Mouse (Mus musculus): Measurements from ENCODE around the gene Man1b1. TPM values are rescaled to one million over a fixed set of nuclear protein-coding genes. Genes with fewer than 3 reads are reported as not detected.
A peak's percentile ranks its signal among the peaks of the same experiment; 100 is the strongest.

The Man1b1 gene
- polyA plus RNA-seq, 1 experiment from 2014 or later, result 29.9 TPM

GRCm38 (mm10) chr2:25328440-25328839, 3.7 kb upstream of the Man1b1 start:
- Histone ChIP-seq H3K36me3 (ENCODE audit: control insufficient read depth, insufficient read depth, low read length) (no peaks in the 10 kb centered on the region), H3K27ac (replicated peaks) (no peak overlapping the region), H3K4me2 (replicated peaks; ENCODE audit: low read depth) (no peak overlapping the region), H3K27me3 (ENCODE audit: control insufficient read depth, insufficient read depth, low read length) (no peaks in the 10 kb centered on the region), H3K4me3 (ENCODE audit: low read depth, low read length) (no peak overlapping the region), H3K4me1 (replicated peaks; ENCODE audit: control insufficient read depth, insufficient read depth) (peaks cover 1% of the 10 kb centered on the region; the same call in 1 of the 2 replicates), H3K9me3 (ENCODE audit: control insufficient read depth, low read length) (no peaks in the 10 kb centered on the region), H3K9ac (ENCODE audit: low read length) (no peak overlapping the region)
- WGBS, result 40% methylated on average over 7 of the region's 7 CpGs
- peak; percentile 50 for DNase-seq (ENCODE audit: low spot score)
- no peak for ATAC-seq (ENCODE audit: low FRiP score, low TSS enrichment)
- TF ChIP-seq CTCF (IDR thresholded peaks at IDR 0.05; ENCODE audit: low read depth) (peak; percentile 78), EP300 (optimal IDR thresholded peaks at IDR 0.05) (no peak)

- H3K9ac ChIP-seq (ENCODE audit: low read length), result peak overlapping the region; percentile 71
- WGBS, result 56% methylated on average over 9 of the region's 9 CpGs
- peak overlapping the region; percentile 91 for H3K4me3 ChIP-seq (ENCODE audit: low read depth, low read length)
- no peaks in the 10 kb centered on the region for H3K27me3 ChIP-seq (ENCODE audit: control insufficient read depth, insufficient read depth, low read length)
- peaks cover 9% of the 10 kb centered on the region; the same call in 1 of the 2 replicates for H3K36me3 ChIP-seq (ENCODE audit: control insufficient read depth, insufficient read depth, low read length)
- no peak overlapping the region for H3K27ac ChIP-seq (replicated peaks)
- peaks cover 3% of the 10 kb centered on the region; the same call in 1 of the 2 replicates for H3K4me1 ChIP-seq (replicated peaks; ENCODE audit: control insufficient read depth, insufficient read depth)
- no peak for DNase-seq (ENCODE audit: low spot score)
- no peak for ATAC-seq (ENCODE audit: low FRiP score, low TSS enrichment)
- H3K4me2 ChIP-seq (replicated peaks; ENCODE audit: low read depth), result peak overlapping the region; percentile 68
- TF ChIP-seq CTCF (IDR thresholded peaks at IDR 0.05; ENCODE audit: low read depth), result peak; percentile 36; the same call in 1 of the 2 replicates
- no peak for TF ChIP-seq EP300 (optimal IDR thresholded peaks at IDR 0.05)
- no peaks in the 10 kb centered on the region for H3K9me3 ChIP-seq (ENCODE audit: control insufficient read depth, low read length)
These were observed 668 bp upstream of the Man1b1 start for GRCm38 (mm10) chr2:25331470-25331869.

- WGBS, result 78% methylated on average over 2 of the region's 2 CpGs
- Histone ChIP-seq H3K27me3 (ENCODE audit: control insufficient read depth, insufficient read depth, low read length) (no peaks in the 10 kb centered on the region), H3K4me3 (ENCODE audit: low read depth, low read length) (peak overlapping the region; percentile 91), H3K27ac (replicated peaks) (no peak overlapping the region), H3K4me2 (replicated peaks; ENCODE audit: low read depth) (peak overlapping the region; percentile 75), H3K9ac (ENCODE audit: low read length) (peak overlapping the region; percentile 71), H3K9me3 (ENCODE audit: control insufficient read depth, low read length) (no peaks in the 10 kb centered on the region), H3K4me1 (replicated peaks; ENCODE audit: control insufficient read depth, insufficient read depth) (peaks cover 3% of the 10 kb centered on the region; the same call in 1 of the 2 replicates), H3K36me3 (ENCODE audit: control insufficient read depth, insufficient read depth, low read length) (peaks cover 18% of the 10 kb centered on the region; the same call in 1 of the 2 replicates)
- TF ChIP-seq EP300 (optimal IDR thresholded peaks at IDR 0.05) (no peak), CTCF (IDR thresholded peaks at IDR 0.05; ENCODE audit: low read depth) (no peak)
- ATAC-seq (ENCODE audit: low FRiP score, low TSS enrichment) (no peak), DNase-seq (ENCODE audit: low spot score) (no peak)
These were observed 1.4 kb downstream of the Man1b1 start for GRCm38 (mm10) chr2:25333569-25333968.

- 86% methylated on average over 6 of the region's 6 CpGs for WGBS
- TF ChIP-seq EP300 (optimal IDR thresholded peaks at IDR 0.05), result no peak
- no peak for TF ChIP-seq CTCF (IDR thresholded peaks at IDR 0.05; ENCODE audit: low read depth)
- Histone ChIP-seq H3K4me3 (ENCODE audit: low read depth, low read length) (no peak overlapping the region), H3K27me3 (ENCODE audit: control insufficient read depth, insufficient read depth, low read length) (no peaks in the 10 kb centered on the region), H3K36me3 (ENCODE audit: control insufficient read depth, insufficient read depth, low read length) (peaks cover 30% of the 10 kb centered on the region), H3K9ac (ENCODE audit: low read length) (no peak overlapping the region), H3K4me1 (replicated peaks; ENCODE audit: control insufficient read depth, insufficient read depth) (peaks cover 3% of the 10 kb centered on the region; the same call in 1 of the 2 replicates), H3K27ac (replicated peaks) (no peak overlapping the region), H3K4me2 (replicated peaks; ENCODE audit: low read depth) (no peak overlapping the region), H3K9me3 (ENCODE audit: control insufficient read depth, low read length) (no peaks in the 10 kb centered on the region)
- ATAC-seq (ENCODE audit: low FRiP score, low TSS enrichment), result peak; percentile 56
- DNase-seq (ENCODE audit: low spot score), result peak; percentile 39
These were observed 6.2 kb downstream of the Man1b1 start for GRCm38 (mm10) chr2:25338303-25338702.

GRCm38 (mm10) chr2:25348162-25348561, 16.0 kb downstream of the Man1b1 start:
- H3K27me3 ChIP-seq (ENCODE audit: control insufficient read depth, insufficient read depth, low read length), result no peaks in the 10 kb centered on the region
- peaks cover 63% of the 10 kb centered on the region for H3K36me3 ChIP-seq (ENCODE audit: control insufficient read depth, insufficient read depth, low read length)
- 81% methylated on average over 7 of the region's 7 CpGs for WGBS
- no peak overlapping the region for H3K4me3 ChIP-seq (ENCODE audit: low read depth, low read length)
- ATAC-seq (ENCODE audit: low FRiP score, low TSS enrichment), result no peak
- no peaks in the 10 kb centered on the region for H3K9me3 ChIP-seq (ENCODE audit: control insufficient read depth, low read length)
- no peak for TF ChIP-seq EP300 (optimal IDR thresholded peaks at IDR 0.05)
- no peak for TF ChIP-seq CTCF (IDR thresholded peaks at IDR 0.05; ENCODE audit: low read depth)
- H3K27ac ChIP-seq (replicated peaks), result no peak overlapping the region
- DNase-seq (ENCODE audit: low spot score), result no peak
- H3K4me2 ChIP-seq (replicated peaks; ENCODE audit: low read depth), result no peak overlapping the region
- H3K4me1 ChIP-seq (replicated peaks; ENCODE audit: control insufficient read depth, insufficient read depth), result no peaks in the 10 kb centered on the region
- H3K9ac ChIP-seq (ENCODE audit: low read length), result no peak overlapping the region

GRCm38 (mm10) chr2:25349499-25349898, 17.4 kb downstream of the Man1b1 start:
- H3K27me3 ChIP-seq (ENCODE audit: control insufficient read depth, insufficient read depth, low read length), result no peaks in the 10 kb centered on the region
- TF ChIP-seq EP300 (optimal IDR thresholded peaks at IDR 0.05) (no peak), CTCF (IDR thresholded peaks at IDR 0.05; ENCODE audit: low read depth) (no peak)
- H3K9ac ChIP-seq (ENCODE audit: low read length), result no peak overlapping the region
- H3K4me3 ChIP-seq (ENCODE audit: low read depth, low read length), result no peak overlapping the region
- H3K36me3 ChIP-seq (ENCODE audit: control insufficient read depth, insufficient read depth, low read length), result peaks cover 55% of the 10 kb centered on the region
- H3K27ac ChIP-seq (replicated peaks), result no peak overlapping the region
- ATAC-seq (ENCODE audit: low FRiP score, low TSS enrichment), result no peak
- H3K4me2 ChIP-seq (replicated peaks; ENCODE audit: low read depth), result no peak overlapping the region
- no peak for DNase-seq (ENCODE audit: low spot score)
- WGBS, result 94% methylated on average over 4 of the region's 4 CpGs
- no peaks in the 10 kb centered on the region for H3K9me3 ChIP-seq (ENCODE audit: control insufficient read depth, low read length)
- no peaks in the 10 kb centered on the region for H3K4me1 ChIP-seq (replicated peaks; ENCODE audit: control insufficient read depth, insufficient read depth)
